Mouse (Mus musculus) MEL (cell line): ENCODE data around the gene Sh2d1b1. TPM values are rescaled to one million over a fixed set of nuclear protein-coding genes. Genes with fewer than 3 reads are reported as not detected.

Source experiments
- DNase-seq: peaks from one replicate; pipeline ENCODE4 v3.0.0; 2011; ENCODE audit warnings: low read depth, low spot score
- H3K27ac ChIP-seq: 2 replicates; pipeline ENCODE4 v1.5.1; 2012; ENCODE audit warnings: low read depth, mild to moderate bottlenecking, control low read depth, low read length, moderate library complexity; ENCODE audit not compliant: control insufficient read depth
- H3K27me3 ChIP-seq, 2 experiments: fragments of 150-350 bp in 1 of 2; sonication (generic) in 1 of 2; 2 replicates each; pipeline ENCODE4 v1.6.1; 2012; ENCODE audit warnings: low read length in 2 of 2, mild to moderate bottlenecking in 2 of 2, improper control_type of control experiment in 1 of 2, moderate library complexity in 1 of 2; ENCODE audit not compliant: insufficient read depth in 2 of 2, control insufficient read depth in 1 of 2
- H3K36me3 ChIP-seq, 2 experiments: 2 replicates each; pipeline ENCODE4 v1.6.1; 2012 to 2014; ENCODE audit warnings: low read length in 2 of 2, improper control_type of control experiment in 1 of 2, inconsistent platforms in 1 of 2, mild to moderate bottlenecking in 1 of 2; ENCODE audit not compliant: insufficient read depth in 2 of 2, control insufficient read depth in 1 of 2
- H3K4me1 ChIP-seq, 2 experiments: fragments of 150-350 bp in 1 of 2; sonication (generic) in 1 of 2; 2 replicates each; pipeline ENCODE4 v1.6.1; 2012; ENCODE audit warnings: low read length in 2 of 2, improper control_type of control experiment in 1 of 2, mild to moderate bottlenecking in 1 of 2; ENCODE audit not compliant: insufficient read depth in 2 of 2, control insufficient read depth in 1 of 2
- H3K4me3 ChIP-seq, 2 experiments: fragments of 150-350 bp in 1 of 2; sonication (generic) in 1 of 2; 2 replicates each; pipeline ENCODE4 v1.5.1; 2012; ENCODE audit warnings: low read depth in 2 of 2, low read length in 2 of 2, mild to moderate bottlenecking in 2 of 2, moderate library complexity in 2 of 2, control low read depth in 1 of 2, improper control_type of control experiment in 1 of 2; ENCODE audit not compliant: control insufficient read depth in 1 of 2, insufficient read depth in 1 of 2
- H3K79me2 ChIP-seq: 2 replicates; pipeline ENCODE4 v1.6.1; 2012; ENCODE audit warnings: mild to moderate bottlenecking, low read length, moderate library complexity; ENCODE audit not compliant: control insufficient read depth, poor library complexity, insufficient read depth
- H3K9ac ChIP-seq: 2 replicates; pipeline ENCODE4 v1.6.1; 2012; ENCODE audit warnings: low read depth, mild to moderate bottlenecking, control low read depth, low read length, moderate library complexity; ENCODE audit not compliant: control insufficient read depth, poor library complexity, severe bottlenecking
- H3K9me3 ChIP-seq: fragments of 150-350 bp; sonication (generic); replicated peaks from 2 replicates; pipeline ENCODE4 v1.6.1; 2012; ENCODE audit warnings: mild to moderate bottlenecking, low read length, improper control_type of control experiment, moderate library complexity; ENCODE audit not compliant: insufficient read depth
- BHLHE40 ChIP-seq: IDR thresholded peaks from 2 replicates; pipeline ENCODE4 v1.6.1; 2012; ENCODE audit warnings: low read depth, mild to moderate bottlenecking, inconsistent platforms, low read length, improper control_type of control experiment, borderline replicate concordance
- CHD2 ChIP-seq: IDR thresholded peaks from 2 replicates; pipeline ENCODE4 v1.6.1; 2011; ENCODE audit warnings: low read length, improper control_type of control experiment
- CTCF ChIP-seq, 3 experiments: IDR thresholded peaks in 2 of 3; conservative IDR thresholded peaks in 1 of 3; 2 replicates each; pipeline ENCODE4 v1.5.1; 2011 to 2012; ENCODE audit warnings: low read length in 3 of 3, low read depth in 2 of 3, mild to moderate bottlenecking in 2 of 3, improper control_type of control experiment in 1 of 3, inconsistent platforms in 1 of 3, mixed read lengths in 1 of 3, moderate library complexity in 1 of 3; ENCODE audit not compliant: control insufficient read depth in 1 of 3, insufficient read depth in 1 of 3, poor library complexity in 1 of 3, severe bottlenecking in 1 of 3
- E2F4 ChIP-seq: IDR thresholded peaks from 2 replicates; pipeline ENCODE4 v1.6.1; 2011; ENCODE audit warnings: low read depth, low read length, improper control_type of control experiment, borderline replicate concordance
- ELF1 ChIP-seq: IDR thresholded peaks from 2 replicates; pipeline ENCODE4 v1.6.1; 2014; ENCODE audit warnings: low read depth, mild to moderate bottlenecking, inconsistent platforms, low read length, improper control_type of control experiment, moderate library complexity
- GABPA ChIP-seq: IDR thresholded peaks from 2 replicates; pipeline ENCODE4 v1.6.1; 2012; ENCODE audit warnings: low read depth, mild to moderate bottlenecking, inconsistent platforms, low read length, improper control_type of control experiment, moderate library complexity
- GATA1 ChIP-seq: IDR thresholded peaks from 2 replicates; pipeline ENCODE4 v1.6.1; 2011; ENCODE audit warnings: low read depth, low read length, improper control_type of control experiment
- HCFC1 ChIP-seq: IDR thresholded peaks from 2 replicates; pipeline ENCODE4 v1.6.1; 2012; ENCODE audit warnings: low read depth, mild to moderate bottlenecking, inconsistent platforms, low read length, improper control_type of control experiment, moderate library complexity
- KAT2A ChIP-seq: conservative IDR thresholded peaks from 2 replicates; pipeline ENCODE4 v1.6.1; 2012; ENCODE audit warnings: low read depth, low read length, improper control_type of control experiment, inconsistent platforms
- MAX ChIP-seq: IDR thresholded peaks from 2 replicates; pipeline ENCODE4 v1.6.1; 2011; ENCODE audit warnings: low read length, improper control_type of control experiment
- MEF2A ChIP-seq: IDR thresholded peaks from 2 replicates; pipeline ENCODE4 v1.6.1; 2014; ENCODE audit warnings: low read depth, mild to moderate bottlenecking, inconsistent platforms, low read length, improper control_type of control experiment; ENCODE audit not compliant: poor library complexity, insufficient replicate concordance, severe bottlenecking; ENCODE audit errors: extremely low read depth
- MXI1 ChIP-seq: IDR thresholded peaks from 2 replicates; pipeline ENCODE4 v1.6.1; 2011; ENCODE audit warnings: mild to moderate bottlenecking, low read depth, low read length, improper control_type of control experiment
- MYB ChIP-seq: IDR thresholded peaks from 2 replicates; pipeline ENCODE4 v1.6.1; 2011; ENCODE audit warnings: mild to moderate bottlenecking, low read depth, low read length, improper control_type of control experiment
- MYC ChIP-seq: IDR thresholded peaks from 2 replicates; pipeline ENCODE4 v1.6.1; 2011; ENCODE audit warnings: low read depth, mild to moderate bottlenecking, low read length, improper control_type of control experiment, moderate library complexity
- NRF1 ChIP-seq: IDR thresholded peaks from 2 replicates; pipeline ENCODE4 v1.6.1; 2014; ENCODE audit warnings: low read depth, mild to moderate bottlenecking, inconsistent platforms, low read length, improper control_type of control experiment, moderate library complexity; ENCODE audit not compliant: poor library complexity, insufficient read depth, severe bottlenecking
- POLR2A ChIP-seq, 2 experiments: IDR thresholded peaks; 2 replicates each; pipeline ENCODE4 v1.6.1; 2011 to 2012; ENCODE audit warnings: low read length in 2 of 2, mild to moderate bottlenecking in 2 of 2, control low read depth in 1 of 2, improper control_type of control experiment in 1 of 2, low read depth in 1 of 2, moderate library complexity in 1 of 2; ENCODE audit not compliant: control insufficient read depth in 1 of 2, insufficient read depth in 1 of 2, poor library complexity in 1 of 2
- POLR2AphosphoS2 ChIP-seq: IDR thresholded peaks from 2 replicates; pipeline ENCODE4 v1.6.1; 2011; ENCODE audit warnings: low read length, improper control_type of control experiment
- POLR2AphosphoS5 ChIP-seq: IDR thresholded peaks from 2 replicates; pipeline ENCODE4 v1.6.1; 2012; ENCODE audit warnings: low read depth, borderline replicate concordance, mild to moderate bottlenecking, inconsistent platforms, low read length, moderate library complexity, mixed read lengths
- RAD21 ChIP-seq: IDR thresholded peaks from 2 replicates; pipeline ENCODE4 v1.6.1; 2011; ENCODE audit warnings: mild to moderate bottlenecking, low read depth, low read length, improper control_type of control experiment
- RCOR1 ChIP-seq: IDR thresholded peaks from 2 replicates; pipeline ENCODE4 v1.6.1; 2012; ENCODE audit warnings: low read depth, mild to moderate bottlenecking, inconsistent platforms, low read length, improper control_type of control experiment
- SIN3A ChIP-seq: IDR thresholded peaks from 2 replicates; pipeline ENCODE4 v1.6.1; 2012; ENCODE audit warnings: low read length, improper control_type of control experiment, inconsistent platforms
- TAL1 ChIP-seq: IDR thresholded peaks from 2 replicates; pipeline ENCODE4 v1.6.1; 2012; ENCODE audit warnings: mild to moderate bottlenecking, inconsistent platforms, low read length, moderate library complexity, mixed read lengths
- TCF12 ChIP-seq: IDR thresholded peaks from 2 replicates; pipeline ENCODE4 v1.6.1; 2014; ENCODE audit warnings: low read depth, mild to moderate bottlenecking, inconsistent platforms, low read length, improper control_type of control experiment, moderate library complexity
- UBTF ChIP-seq: IDR thresholded peaks from 2 replicates; pipeline ENCODE4 v1.6.1; 2012; ENCODE audit warnings: low read depth, mild to moderate bottlenecking, inconsistent platforms, low read length, improper control_type of control experiment, moderate library complexity, borderline replicate concordance; ENCODE audit not compliant: insufficient read depth
- USF1 ChIP-seq: IDR thresholded peaks from 2 replicates; pipeline ENCODE4 v1.6.1; 2014; ENCODE audit warnings: low read depth, mild to moderate bottlenecking, inconsistent platforms, low read length, improper control_type of control experiment, moderate library complexity
- USF2 ChIP-seq, 2 experiments: IDR thresholded peaks; 2 replicates each; pipeline ENCODE4 v1.6.1; 2011 to 2012; ENCODE audit warnings: improper control_type of control experiment in 2 of 2, low read length in 2 of 2, borderline replicate concordance in 1 of 2, inconsistent platforms in 1 of 2, low read depth in 1 of 2, mild to moderate bottlenecking in 1 of 2; ENCODE audit not compliant: insufficient read depth in 1 of 2
- ZMIZ1 ChIP-seq: IDR thresholded peaks from 2 replicates; pipeline ENCODE4 v1.6.1; 2012; ENCODE audit warnings: low read depth, mild to moderate bottlenecking, inconsistent platforms, low read length, improper control_type of control experiment, moderate library complexity
- ZNF384 ChIP-seq: IDR thresholded peaks from 2 replicates; pipeline ENCODE4 v1.6.1; 2012; ENCODE audit warnings: low read depth, mild to moderate bottlenecking, inconsistent platforms, low read length, improper control_type of control experiment
- polyA plus RNA-seq, 2 experiments: library from polyadenylated mRNA; stranded (reverse) in 1 of 2; unstranded in 1 of 2; fragments of >175 nt in 1 of 2; fragments of >200 nt in 1 of 2; gene quantifications; 2 replicates each; pipeline versions ENCODE4 v1.2.1 to v1.2.4; 2012; ENCODE audit warnings: low replicate concordance in 2 of 2, low read depth in 1 of 2; ENCODE audit not compliant: insufficient read length in 2 of 2, insufficient read depth in 1 of 2, missing spikeins in 1 of 2
- total RNA-seq: library from RNA; depleted of rRNA; stranded (reverse); fragments of 300-350 nt; gene quantifications from 2 replicates; pipeline ENCODE4 v1.2.3, GENCODE M21; 2012

Sh2d1b1 gene
- total and polyA plus RNA-seq, 3 experiments, result not detected

DNA sequence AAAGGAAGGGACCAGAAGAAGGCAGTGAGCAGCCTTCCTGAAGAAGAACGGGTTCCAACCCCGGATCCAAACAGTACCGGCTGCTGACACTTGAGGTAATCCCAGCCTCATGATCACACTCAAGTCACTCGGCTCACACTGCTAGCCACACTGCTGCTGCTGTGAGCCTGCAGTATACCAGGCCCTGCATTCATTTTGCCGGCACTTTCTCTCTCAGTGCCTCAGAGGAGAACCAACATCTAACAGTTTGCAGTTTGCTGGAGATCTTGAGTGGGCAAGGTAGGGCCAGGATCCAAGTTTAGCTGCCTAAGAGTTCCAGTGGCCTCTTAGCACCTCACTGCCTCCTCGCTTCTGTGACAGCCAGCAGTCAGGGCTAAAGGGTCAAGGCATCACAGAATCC lies 54.8 kb downstream of the Sh2d1b1 start:
- H3K79me2 ChIP-seq, result no peaks in the 10 kb centered on the region
- H3K4me1 ChIP-seq, result no peaks in the 10 kb centered on the region
- DNase-seq, result no peak
- TF ChIP-seq RAD21 (no peak), USF1 (no peak), ZMIZ1 (no peak), CHD2 (no peak), MXI1 (no peak), NRF1 (no peak), TCF12 (no peak), TAL1 (no peak), GABPA (no peak), USF2 (IDR thresholded peaks at IDR 0.05; ENCODE audit: borderline replicate concordance in 1 of 2, insufficient read depth in 1 of 2, low read depth in 1 of 2, low read length in 2 of 2) (no peak), RCOR1 (no peak), MYB (no peak), HCFC1 (no peak), SIN3A (no peak), MEF2A (no peak), KAT2A (no peak), E2F4 (no peak), POLR2AphosphoS5 (no peak), ELF1 (no peak)
- H3K27me3 ChIP-seq, result no peaks in the 10 kb centered on the region
- no peak overlapping the region for H3K27ac ChIP-seq
- no peak overlapping the region for H3K9ac ChIP-seq
- no peaks in the 10 kb centered on the region for H3K9me3 ChIP-seq
- no peak overlapping the region for H3K4me3 ChIP-seq
- H3K36me3 ChIP-seq, result no peaks in the 10 kb centered on the region

DNA sequence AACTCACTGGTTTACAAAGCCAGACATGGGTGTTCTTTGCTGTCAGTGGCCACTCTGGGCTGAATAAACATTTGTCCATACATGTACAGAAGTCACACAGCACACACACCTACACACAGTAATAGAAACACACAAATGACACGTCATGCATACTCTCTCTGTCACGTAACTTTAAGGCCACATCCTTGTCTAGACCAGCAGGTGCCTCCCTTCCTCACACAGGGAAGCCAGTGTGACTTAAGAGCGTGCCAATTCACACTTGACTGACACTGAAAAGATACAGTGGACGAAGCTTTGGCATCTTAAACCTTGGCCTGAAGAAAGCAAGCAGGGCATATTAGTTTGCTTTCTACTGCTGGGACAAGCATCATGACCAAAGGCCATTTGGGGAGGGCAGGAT lies 55.7 kb downstream of the Sh2d1b1 start:
- Histone ChIP-seq H3K4me3 (no peak overlapping the region), H3K4me1 (no peaks in the 10 kb centered on the region), H3K9me3 (no peaks in the 10 kb centered on the region), H3K27me3 (no peaks in the 10 kb centered on the region), H3K9ac (no peak overlapping the region), H3K27ac (no peak overlapping the region), H3K36me3 (no peaks in the 10 kb centered on the region), H3K79me2 (no peaks in the 10 kb centered on the region)
- no peak for TF ChIP-seq CHD2
- no peak for TF ChIP-seq MAX
- no peak for TF ChIP-seq HCFC1
- TF ChIP-seq MYC, result no peak
- TF ChIP-seq GATA1, result no peak
- TF ChIP-seq ZMIZ1, result no peak
- TF ChIP-seq CTCF (IDR thresholded peaks at IDR 0.05 in 2 of 3, conservative IDR thresholded peaks at IDR 0.05 in 1 of 3; ENCODE audit: control insufficient read depth in 1 of 3, insufficient read depth in 1 of 3, low read depth in 2 of 3, low read length in 3 of 3, poor library complexity in 1 of 3, severe bottlenecking in 1 of 3), result no peak
- TF ChIP-seq UBTF, result no peak
- no peak for TF ChIP-seq POLR2AphosphoS2
- no peak for TF ChIP-seq BHLHE40
- no peak for TF ChIP-seq MYB
- no peak for TF ChIP-seq POLR2A (IDR thresholded peaks at IDR 0.05; ENCODE audit: control insufficient read depth in 1 of 2, insufficient read depth in 1 of 2, low read depth in 1 of 2, low read length in 2 of 2, poor library complexity in 1 of 2)
- TF ChIP-seq TCF12, result no peak
- no peak for TF ChIP-seq ZNF384
- no peak for DNase-seq
